Mouse (Mus musculus) adrenal gland, postnatal 14 days (tissue): ENCODE results near the gene Ip6k2. TPM values are rescaled to one million over a fixed set of nuclear protein-coding genes. Genes with fewer than 3 reads are reported as not detected.

ENCODE experiments used
- DNase-seq: peaks from one replicate; pipeline ENCODE4 v3.0.0; 2021; ENCODE audit warnings: mixed read lengths
- long read RNA-seq, 2 experiments: library from polyadenylated mRNA; stranded (forward); transcript quantifications; one replicate each; pipeline ENCODE4 v2.0.0; 2021
- total RNA-seq: library from RNA; stranded (reverse); gene quantifications from 2 replicates; pipeline ENCODE4 v1.2.3, GENCODE M21; 2021

Gene Ip6k2
- 71.0 and 78.2 TPM in 2 replicates for total RNA-seq
- long read RNA-seq, experiment 1, transcript Ip6k2-204 (3 exons, 1,191 nt): major isoform, 7 of 36 reads
- long read RNA-seq, experiment 1, partial matches to known transcripts: 7 of 36 reads
- long read RNA-seq, experiment 1, other reads (novel, unspliced or antisense): 13 of 36 reads
- long read RNA-seq, experiment 2, transcript Ip6k2-210 (3 exons, 748 nt): major isoform, 6 of 36 reads
- long read RNA-seq, experiment 2, partial matches to known transcripts: 7 of 36 reads
- long read RNA-seq, experiment 2, other reads (novel, unspliced or antisense): 15 of 36 reads

- DNase-seq: peak; percentile 99
Measured at GRCm38 (mm10) chr9:108783548-108784463, at the start of gene Ip6k2. TSS of gene Ip6k2 (plus strand) at chr9:108783796.

- DNase-seq: no peak
Measured at GRCm38 (mm10) chr9:108734626-108735025, 49.0 kb upstream of the Ip6k2 start.

DNA sequence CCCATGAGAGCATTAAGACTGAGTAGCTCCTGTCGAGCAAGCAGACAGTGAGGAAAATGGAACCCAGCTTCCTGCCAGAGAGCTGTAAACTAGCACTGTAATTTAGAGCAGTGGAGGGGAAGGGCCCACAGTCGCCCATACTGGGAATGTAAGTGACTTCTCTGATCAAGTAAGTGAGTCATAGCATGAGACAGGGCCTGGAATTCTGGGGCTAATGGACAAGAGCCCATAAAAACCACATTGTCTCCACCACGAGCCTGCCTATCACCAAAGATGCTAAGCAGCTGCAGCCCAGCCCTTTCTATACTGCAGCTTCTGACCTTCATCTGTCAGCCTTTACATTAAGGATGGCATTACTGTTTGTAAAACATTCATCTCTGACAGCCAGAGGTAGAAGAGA, 44.4 kb upstream of the Ip6k2 start:
- DNase-seq: no peak

DNA sequence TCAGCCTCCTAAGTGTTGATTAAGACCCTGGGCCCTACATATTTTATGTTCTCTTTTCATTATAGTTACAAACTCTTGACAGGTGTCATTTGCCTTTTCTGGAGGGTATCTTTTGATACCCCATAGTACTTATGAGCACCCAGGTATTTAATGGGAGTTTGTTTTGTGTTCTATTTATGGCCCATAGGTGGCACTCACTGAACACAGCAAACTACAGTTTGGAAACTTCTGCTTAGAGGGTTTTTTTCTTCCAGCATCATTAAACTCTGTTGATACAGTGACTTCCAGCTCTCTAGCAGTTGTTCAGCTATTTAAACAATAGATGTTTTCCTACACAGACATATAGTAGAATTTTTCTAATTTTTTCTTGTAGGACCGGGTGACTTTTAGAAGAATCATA, 43.5 kb upstream of the Ip6k2 start:
- DNase-seq: no peak

DNA sequence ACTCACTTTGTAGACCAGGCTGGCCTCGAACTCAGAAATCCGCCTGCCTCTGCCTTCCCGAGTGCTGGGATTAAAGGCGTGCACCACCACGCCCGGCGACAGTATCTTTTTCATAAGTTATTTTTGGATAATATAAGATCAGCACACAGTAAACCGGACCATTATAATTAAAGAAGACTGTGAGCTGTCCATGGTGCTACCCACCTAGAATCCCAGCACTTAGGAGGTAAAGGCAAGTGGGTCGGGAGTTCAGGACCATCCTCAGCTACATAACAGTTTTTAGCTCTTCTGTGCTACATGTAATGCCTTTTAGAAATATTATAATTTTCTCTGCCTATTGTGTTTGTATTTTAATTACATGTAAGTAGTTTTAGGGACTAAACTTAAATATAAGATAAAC, 41.5 kb upstream of the Ip6k2 start:
- no peak for DNase-seq

GRCm38 (mm10) chr9:108746876-108747499, 36.6 kb upstream of the Ip6k2 start:
- DNase-seq: no peak

DNA sequence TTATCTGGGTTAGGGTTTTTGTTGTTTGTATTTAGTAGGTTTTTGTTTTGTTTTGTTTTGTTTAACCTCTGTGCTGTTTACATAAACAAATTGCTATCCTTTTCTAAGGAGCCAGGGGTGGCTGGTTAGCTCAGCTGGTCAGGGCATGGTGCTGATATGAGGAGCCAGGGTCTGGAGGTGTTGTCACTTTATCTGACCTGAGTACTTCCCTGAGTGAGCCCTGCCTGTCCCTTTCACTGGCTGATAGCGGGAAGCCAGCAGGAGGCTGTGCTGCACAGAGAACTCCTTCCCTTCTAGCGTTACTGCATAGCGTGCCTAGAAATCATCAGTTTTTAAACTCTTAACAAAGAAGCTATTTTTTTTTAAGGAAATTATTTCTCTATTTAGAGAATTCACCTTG, 35.9 kb upstream of the Ip6k2 start:
- DNase-seq: no peak

DNA sequence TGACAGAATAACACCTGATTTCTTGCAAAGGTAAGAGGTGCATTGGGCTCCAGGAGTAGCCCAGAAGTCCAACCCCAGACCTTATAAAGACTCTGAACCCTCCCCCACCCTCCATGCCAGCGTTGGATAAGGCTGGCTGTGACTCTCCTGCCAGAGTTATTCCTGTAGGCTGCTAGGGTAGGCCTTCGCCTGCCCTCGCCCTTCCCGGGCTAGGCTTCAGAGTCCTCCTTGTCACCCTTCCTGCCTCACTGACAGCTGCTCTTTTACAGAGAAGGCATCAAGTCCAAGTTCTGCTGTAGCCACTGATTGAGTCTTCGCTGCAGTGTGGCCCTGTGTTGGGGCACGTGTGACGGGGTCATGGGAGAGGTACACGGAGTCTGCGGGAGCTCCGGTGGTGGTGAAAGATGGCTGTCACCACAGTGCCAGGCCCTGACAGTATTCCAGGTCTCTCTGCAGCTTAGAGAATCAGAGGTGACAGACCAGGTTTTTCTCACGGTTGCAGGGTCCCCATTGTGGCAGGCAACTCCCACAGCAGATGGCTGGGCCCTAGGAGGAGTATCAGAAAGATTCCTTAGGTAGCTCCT, 34.9 kb upstream of the Ip6k2 start:
- DNase-seq: no peak

DNA sequence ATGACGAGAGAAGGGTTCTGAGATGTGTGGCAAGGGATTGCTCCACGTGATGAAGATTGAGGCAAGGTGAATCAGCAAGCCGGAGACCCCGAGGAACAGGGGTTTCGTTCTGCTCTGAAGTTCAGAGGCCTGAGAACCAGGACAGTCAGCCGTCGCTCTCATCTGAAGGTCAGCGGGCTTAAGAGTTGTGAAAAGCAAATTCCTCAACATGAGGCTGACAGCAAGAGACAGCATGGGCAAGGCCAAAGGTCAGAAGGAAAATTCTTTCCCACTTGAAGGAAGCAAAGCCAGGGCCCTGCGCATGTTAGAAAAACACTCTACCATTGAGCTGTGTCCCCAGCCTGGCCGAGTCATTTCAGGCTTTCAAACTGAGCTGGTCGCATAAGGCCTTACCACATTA, 33.0 kb upstream of the Ip6k2 start:
- no peak for DNase-seq

DNA sequence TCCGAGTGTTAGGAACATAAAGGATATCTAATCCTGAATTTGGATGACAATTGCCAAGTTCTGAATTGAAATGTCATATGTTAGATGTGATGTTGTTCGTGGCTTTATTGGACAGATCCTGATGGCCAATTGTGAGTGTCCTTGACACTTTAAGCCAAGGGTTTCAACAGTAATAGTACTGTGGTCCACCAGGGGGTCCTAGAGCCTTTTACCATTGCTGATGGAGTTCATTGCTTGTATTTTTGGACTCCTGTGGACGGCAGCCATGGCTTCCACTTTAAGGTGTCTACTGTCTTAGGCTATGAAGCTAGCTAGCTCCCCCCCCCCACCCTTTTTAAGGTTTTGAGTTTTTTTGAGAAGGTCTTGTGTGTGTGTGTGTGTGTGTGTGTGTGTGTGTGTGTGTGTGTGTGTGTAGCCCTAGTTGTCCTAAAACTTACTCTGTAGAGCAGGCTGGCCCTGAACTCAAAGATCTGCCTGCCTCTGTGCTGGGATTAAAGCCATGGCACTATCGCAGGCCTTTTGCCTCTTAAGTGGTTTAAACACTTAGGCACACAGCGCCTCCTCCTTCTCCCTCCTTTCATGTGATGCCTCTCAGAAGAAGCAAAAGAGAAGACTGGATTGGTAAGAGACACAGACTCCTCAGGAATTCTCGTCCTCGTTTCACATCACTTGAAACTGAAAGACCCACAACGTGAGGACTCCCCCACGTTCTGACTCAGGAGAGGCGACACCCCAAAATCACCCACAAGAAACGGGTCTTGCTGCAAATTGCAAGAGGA, 31.3 kb upstream of the Ip6k2 start:
- DNase-seq: no peak

- peak; percentile 74 for DNase-seq
Measured at GRCm38 (mm10) chr9:108753326-108753725, 30.3 kb upstream of the Ip6k2 start.

DNA sequence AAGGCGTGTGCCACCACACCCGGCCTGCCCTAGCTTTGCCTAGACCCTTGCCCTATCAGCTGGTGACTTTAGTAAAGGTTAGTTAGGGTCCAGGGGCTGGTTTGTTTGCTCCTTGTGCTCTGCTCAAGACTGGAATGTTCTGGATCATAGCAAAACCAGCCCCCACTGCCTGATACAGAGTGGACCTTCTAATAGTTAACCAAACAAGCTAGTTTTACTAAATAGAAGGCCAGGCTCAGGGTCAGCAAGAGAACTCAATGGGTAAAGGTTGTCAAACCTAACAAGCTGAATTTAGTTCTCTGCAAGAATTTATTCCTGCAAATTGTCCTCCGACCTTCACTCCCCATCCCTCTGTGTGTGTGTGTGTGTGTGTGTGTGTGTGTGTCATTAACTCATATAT, 29.6 kb upstream of the Ip6k2 start:
- no peak for DNase-seq

DNA sequence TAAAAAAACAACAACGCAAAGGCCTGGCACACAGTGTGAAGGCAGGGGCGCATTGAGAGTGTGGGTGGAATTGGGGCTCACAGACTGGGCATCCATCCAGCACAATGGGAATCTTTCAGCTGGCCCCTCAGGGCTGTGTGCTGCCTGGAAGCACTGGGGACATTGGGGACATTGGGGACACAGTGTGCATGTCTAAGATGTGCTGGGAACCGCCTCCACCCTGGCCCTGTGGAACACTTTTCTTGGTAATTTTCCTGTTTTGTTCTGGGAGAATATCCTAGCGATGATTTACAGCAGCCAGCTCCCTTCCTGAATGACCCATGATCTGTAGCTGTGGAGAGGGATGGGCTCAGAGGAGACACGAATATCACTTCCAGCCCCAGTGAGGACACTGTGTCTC, 29.2 kb upstream of the Ip6k2 start:
- DNase-seq: no peak

- no peak for DNase-seq
Measured at GRCm38 (mm10) chr9:108757406-108757805, 26.2 kb upstream of the Ip6k2 start.

DNA sequence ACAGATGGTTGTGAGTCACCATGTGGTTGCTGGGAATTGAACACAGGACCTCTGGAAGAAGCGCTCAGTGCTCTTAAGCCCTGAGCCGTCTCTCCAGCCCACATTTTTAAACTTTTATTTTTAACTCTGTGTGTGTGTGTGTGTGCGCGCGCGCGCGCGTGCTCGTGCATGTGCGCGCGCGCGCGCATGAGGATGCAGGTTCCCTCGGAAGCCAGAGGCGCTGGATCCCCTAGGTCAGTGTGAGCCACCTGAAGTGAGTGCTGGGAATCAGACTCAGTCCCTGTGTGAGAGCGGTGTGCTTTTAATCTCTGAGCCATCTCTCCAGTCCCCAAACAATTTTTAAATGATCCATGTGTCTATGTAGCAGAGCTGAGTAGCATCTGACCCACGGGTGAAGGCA, 24.5 kb upstream of the Ip6k2 start:
- DNase-seq: no peak

DNA sequence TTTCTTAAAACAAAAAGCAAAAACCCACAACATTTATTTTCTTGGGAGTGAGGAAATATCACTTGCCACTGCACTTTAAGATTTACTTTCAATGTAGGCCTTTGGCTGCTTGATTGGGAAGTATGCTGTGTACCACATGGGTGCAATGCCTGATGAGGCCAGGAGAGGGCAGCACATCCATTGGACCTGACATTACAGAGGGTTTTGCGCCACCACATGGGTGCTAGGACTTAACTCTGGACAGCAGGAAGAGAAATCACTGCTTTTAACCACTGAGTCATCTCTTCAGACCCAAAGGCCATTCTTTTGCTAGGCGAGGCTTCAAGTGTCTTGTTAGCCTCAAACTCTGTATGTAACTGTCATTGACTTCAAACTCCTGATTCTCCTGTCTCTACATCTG, 23.8 kb upstream of the Ip6k2 start:
- DNase-seq: peak; percentile 76

- no peak for DNase-seq
Measured at GRCm38 (mm10) chr9:108761561-108761960, 22.0 kb upstream of the Ip6k2 start.

DNA sequence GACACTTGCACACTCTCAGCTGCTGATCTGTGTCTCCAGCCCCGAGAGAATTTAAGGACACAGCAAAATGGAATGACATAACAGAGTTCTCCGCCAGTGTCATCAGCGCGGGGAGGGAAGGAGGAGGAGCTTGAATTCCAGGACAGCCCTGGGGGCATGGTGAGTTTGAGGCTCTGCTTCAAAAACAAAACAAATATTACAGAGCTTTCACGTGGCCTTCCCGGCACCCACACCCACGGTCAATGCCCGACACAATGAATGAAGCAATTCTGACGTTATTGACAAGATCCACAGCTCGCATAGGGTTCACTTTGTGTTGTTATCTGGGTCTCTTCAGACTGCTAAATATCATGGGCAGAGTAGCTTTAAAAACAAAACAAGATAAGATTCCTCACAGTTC, 18.6 kb upstream of the Ip6k2 start:
- DNase-seq: no peak

- no peak for DNase-seq
Measured at GRCm38 (mm10) chr9:108776614-108777013, 7.0 kb upstream of the Ip6k2 start.

DNA sequence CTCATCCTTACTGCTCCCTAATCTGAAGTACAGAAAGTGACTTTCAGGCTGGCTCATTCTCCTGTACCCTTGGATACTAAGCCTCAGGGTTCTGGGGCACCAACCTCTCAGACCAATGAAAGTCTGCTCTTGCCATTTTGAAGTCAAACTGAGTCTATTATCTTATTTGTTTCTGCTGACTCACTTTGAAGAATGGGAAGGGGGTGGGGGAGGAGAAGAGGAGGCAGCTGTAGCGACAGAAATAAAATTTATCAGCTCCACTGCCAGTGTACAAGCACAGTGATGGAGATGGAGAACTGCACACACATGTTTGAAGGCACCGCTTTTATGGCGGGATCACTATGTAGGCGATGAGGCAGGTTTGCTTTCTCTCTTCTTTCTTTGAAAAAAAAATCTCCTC, 6.3 kb upstream of the Ip6k2 start:
- no peak for DNase-seq

- DNase-seq: no peak
Measured at GRCm38 (mm10) chr9:108780959-108781358, 2.6 kb upstream of the Ip6k2 start.

DNA sequence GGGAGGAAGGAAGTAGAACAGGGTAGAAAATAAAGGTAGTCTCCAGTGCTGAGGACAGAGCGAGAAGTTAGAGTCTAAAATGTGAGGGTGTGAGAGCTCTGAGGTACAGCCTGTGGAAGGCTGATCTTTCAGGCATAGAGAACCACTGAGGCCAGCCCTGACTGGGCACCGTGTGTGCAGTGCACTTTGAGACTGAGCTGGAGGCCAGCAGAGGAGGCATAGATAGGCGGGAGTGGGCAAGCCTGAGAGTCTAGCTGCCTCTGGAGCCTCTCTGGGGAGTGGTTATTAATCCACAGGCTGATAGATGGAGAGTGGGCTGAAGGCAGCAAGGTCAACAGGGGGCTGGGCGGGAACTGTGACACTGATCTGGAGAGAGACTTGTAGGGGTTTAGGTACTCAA, 1.7 kb upstream of the Ip6k2 start:
- DNase-seq: no peak
